ENCODE assay signal across 8 mouse cellular contexts in the genomic region with DNA sequence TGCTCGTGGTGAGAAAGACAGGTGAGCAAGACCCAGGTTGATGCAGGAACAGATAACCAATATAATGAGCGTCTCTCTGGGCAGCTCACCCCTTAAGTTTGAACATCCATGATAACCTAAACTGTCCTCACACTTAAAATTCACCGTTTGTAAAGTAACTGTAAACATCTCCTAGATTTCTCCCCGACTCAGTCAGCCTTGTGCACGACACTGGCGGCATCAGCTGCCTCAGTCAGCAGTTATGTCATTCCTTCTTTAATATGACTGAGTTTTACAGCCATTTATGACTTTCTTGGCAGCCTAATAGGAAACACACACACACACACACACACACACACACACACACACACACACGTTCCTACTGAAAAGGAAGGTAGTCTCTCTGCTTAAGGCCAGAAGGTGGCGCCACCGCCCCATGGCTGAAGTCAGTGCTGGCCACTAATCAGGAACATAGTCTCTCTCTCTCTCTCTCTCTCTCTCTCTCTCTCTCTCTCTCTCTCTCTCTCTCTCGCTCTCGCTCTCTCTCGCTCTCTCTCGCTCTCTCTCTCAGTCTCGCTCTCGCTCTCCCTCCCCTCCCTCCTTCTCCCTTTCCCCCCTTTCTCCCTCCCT.
DNase-seq lines count a peak whose midpoint lies in the region; ATAC-seq lines count a peak whose summit lies in the region.

No protein-coding gene starts in this region.

- H3K4me3 ChIP-seq in liver, embryonic 12.5 days: no peak overlapping the region
- no peak overlapping the region for H3K4me3 ChIP-seq in neural tube, embryonic 14.5 days (ENCODE audit: low read depth, low read length)

- H3K27ac ChIP-seq in liver, embryonic 12.5 days: no peak overlapping the region
- H3K27ac ChIP-seq in neural tube, embryonic 14.5 days (ENCODE audit: low read depth, low read length): no peak overlapping the region

- DNase-seq in B cell, adult 2 months: peak; percentile 69 to 70
- DNase-seq in adrenal gland, adult (ENCODE audit: inconsistent age in 2 of 2, low spot score in 1 of 2): peak; percentile 52 to 78
- peak; percentile 85 for DNase-seq in embryo, embryonic 11 days
- DNase-seq in kidney, postnatal 14 days: peak; percentile 84
- DNase-seq in thymus, postnatal 10 days (ENCODE audit: low spot score in 2 of 2): peak; percentile 12 to 29

- H3K4me1 ChIP-seq in liver, embryonic 12.5 days: peaks cover 3% of the 10 kb centered on the region; the same call in 1 of the 2 replicates
- H3K4me1 ChIP-seq in neural tube, embryonic 14.5 days (ENCODE audit: control insufficient read depth, insufficient read depth, low read length): no peaks in the 10 kb centered on the region

- 38% methylated on average over 9 of the region's 15 CpGs for WGBS in liver, embryonic 12.5 days (ENCODE audit: insufficient replicate concordance)
- 28% methylated on average over 10 of the region's 15 CpGs for WGBS in neural tube, embryonic 14.5 days

- no peak overlapping the region for H3K4me2 ChIP-seq in liver, embryonic 12.5 days
- no peak overlapping the region for H3K4me2 ChIP-seq in neural tube, embryonic 14.5 days (ENCODE audit: low read depth, low read length)

- no peaks in the 10 kb centered on the region for H3K27me3 ChIP-seq in liver, embryonic 12.5 days (replicated peaks)
- H3K27me3 ChIP-seq in neural tube, embryonic 14.5 days (ENCODE audit: control insufficient read depth, insufficient read depth, low read length): no peaks in the 10 kb centered on the region

- H3K36me3 ChIP-seq in liver, embryonic 12.5 days: no peaks in the 10 kb centered on the region
- H3K36me3 ChIP-seq in neural tube, embryonic 14.5 days (ENCODE audit: control insufficient read depth, insufficient read depth, low read length): no peaks in the 10 kb centered on the region

- no peaks in the 10 kb centered on the region for H3K9me3 ChIP-seq in liver, embryonic 12.5 days (replicated peaks)
- H3K9me3 ChIP-seq in neural tube, embryonic 14.5 days (ENCODE audit: control insufficient read depth, low read length): no peaks in the 10 kb centered on the region

- peak; percentile 87 for ATAC-seq in granulocyte monocyte progenitor cell, adult 5-6 weeks (replicated peaks; ENCODE audit: poor library complexity, severe bottlenecking)
- 0 out of 2 replicates have a peak, but pooled peaks have one; percentile 40 for ATAC-seq in liver, embryonic 12.5 days
- ATAC-seq in neural tube, embryonic 14.5 days (ENCODE audit: low read depth): peak; percentile 89

- no peak overlapping the region for H3K9ac ChIP-seq in liver, embryonic 12.5 days
- H3K9ac ChIP-seq in neural tube, embryonic 14.5 days (replicated peaks; ENCODE audit: low read depth, low read length): no peak overlapping the region

Comparison
In these comparisons a context has a peak if more than half of its experiments do, and no peak if none do; other contexts are left out.
1. DNase-seq: peak in every context shown above with its lines; median percentile 85 in embryo, embryonic 11 days; 84 in kidney, postnatal 14 days; 70 in B cell, adult 2 months; 65 in adrenal gland, adult; 20 in thymus, postnatal 10 days.